Mouse (Mus musculus): ENCODE results near the gene Brpf1.
"Not testable (repeated sequence)": the region's sequence is repeated elsewhere in the genome, so short reads cannot be mapped to it uniquely, and the experiment has no call there.

Gene Brpf1

DNA sequence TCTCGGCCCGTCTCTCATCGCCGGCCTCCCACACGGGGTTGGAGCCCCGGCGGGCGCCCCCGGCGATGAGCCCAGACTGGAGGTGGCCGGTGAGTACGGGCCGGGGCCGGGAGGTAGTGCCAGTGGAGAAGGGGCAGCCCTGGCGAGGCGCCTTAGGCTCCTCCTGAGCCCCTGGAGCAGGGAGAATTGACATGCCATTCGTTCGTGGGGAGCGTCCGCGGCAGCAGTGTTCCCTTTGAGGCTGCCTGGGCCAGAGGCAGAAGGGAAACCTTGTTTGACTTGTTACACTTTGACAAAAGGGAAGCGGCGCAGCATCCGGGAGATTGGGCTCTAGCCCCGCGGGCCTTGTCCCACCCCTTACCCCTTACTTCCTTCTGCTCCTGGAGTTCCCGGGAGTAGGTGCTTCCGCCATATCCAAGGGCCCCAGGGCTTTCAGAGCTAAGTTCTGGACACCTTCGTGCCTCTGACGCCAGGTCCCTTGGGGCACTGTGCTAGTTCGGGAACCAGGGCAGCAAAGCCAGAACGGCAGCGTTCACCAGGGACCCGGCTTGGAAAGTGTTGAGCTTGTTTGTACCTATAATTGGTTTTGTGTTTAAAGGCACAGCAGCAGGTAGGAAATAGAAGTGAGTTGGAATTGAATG, 664 bp downstream of the Brpf1 start:
- DNase-seq (ENCODE audit: low spot score): no peak

DNA sequence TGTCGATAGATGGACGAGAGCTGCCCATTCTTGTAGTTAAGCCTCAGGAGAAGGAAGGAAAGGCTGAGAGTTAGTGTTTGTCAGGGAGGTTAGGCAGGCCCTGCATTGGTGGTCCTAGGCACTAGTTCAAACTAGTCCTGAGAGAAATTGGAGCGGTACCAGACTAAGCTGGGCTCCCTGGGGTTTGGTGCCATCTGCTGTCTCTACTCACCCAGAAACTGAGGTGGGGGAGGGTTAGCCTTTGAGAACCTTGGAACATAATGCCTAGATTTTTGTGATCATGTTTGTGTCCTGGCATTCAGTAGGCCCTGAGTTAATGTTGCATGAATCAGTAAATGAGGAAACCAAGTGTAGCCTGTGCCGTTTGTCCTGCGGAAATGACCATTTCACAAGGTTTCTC, 1.2 kb downstream of the Brpf1 start:
- DNase-seq (ENCODE audit: low spot score): no peak

DNA sequence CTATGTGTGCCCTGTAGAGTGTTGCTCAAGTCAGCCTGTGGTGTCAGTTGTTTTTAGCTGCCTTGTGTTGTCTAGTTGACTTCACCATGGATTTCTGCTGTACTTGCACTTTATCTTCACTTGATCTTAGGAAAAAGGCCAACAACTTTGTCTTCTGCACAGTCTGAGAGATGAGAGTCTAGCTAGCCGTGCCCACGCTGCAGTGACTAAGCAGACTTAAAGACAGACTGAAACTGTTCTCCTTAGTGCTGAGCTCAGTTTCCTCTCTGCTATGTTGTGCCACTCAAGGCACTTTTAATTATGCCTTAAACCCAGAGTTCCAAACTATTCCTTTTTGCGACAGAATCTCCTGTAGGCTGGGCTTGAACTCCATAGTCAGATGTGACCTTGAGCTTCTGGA, 9.0 kb downstream of the Brpf1 start:
- DNase-seq (ENCODE audit: low spot score): no peak

DNA sequence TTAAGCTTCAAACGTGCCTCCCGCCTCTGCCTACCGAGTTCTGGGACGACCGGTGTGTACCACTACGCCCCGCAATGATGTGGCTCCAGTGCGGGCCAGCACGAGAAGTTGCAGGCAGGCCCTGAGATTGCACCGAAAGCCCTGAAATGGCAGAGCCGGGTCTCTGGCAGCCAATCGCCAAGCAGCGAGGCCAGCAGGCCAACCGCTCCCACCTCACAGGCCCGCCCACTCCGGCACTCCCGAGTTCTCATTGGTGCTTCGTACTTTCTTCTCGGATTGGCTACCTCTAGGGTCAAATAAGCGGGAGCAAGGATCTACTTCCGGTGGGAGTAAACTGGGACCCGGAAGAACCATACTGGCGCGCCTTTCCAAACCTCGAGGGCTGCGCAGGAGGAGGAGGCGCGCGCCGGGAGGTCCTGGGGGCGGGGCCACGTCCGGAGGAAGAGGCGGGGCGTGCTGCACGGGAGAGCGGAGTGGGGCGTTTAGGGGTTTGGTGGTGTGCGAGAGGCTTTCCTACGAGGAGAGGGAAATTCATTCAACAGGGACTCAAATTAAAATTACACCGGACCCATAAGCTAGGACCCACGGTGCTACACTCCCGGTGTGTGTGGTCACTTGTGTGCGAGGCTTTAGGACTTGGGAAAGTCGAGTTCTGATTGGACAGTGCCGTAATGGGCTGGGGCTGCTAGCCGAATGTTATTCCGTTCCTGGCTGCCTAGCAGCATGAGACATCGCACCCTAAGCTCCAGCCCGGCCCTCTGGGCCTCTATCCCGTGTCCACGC, 19.8 kb downstream of the Brpf1 start, which contains the start of gene Ogg1:
Gene Ogg1, plus strand, starts transcription at position 440 of the 783 bp plus-strand sequence.
- DNase-seq (ENCODE audit: low spot score): peak; percentile 97

DNA sequence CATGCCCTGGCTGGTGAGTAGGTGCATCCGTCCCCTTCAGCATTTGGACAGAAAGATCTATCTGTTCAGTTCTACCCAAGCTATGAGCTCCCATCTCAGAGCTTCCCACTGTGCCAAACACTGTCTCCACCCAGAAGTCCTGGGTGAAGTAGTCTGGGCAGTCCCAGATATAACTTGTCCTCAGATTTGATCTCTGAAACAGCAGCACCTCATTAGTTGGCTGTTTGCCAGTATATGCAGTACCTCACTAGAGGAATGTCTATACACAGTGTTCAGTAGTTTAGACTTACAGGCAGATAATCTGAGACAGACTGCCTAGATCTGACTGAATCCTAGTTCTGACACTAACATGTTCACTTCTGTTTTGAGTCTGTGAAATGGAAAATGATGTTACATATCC, 22.5 kb downstream of the Brpf1 start:
- no peak for DNase-seq (ENCODE audit: low spot score)

DNA sequence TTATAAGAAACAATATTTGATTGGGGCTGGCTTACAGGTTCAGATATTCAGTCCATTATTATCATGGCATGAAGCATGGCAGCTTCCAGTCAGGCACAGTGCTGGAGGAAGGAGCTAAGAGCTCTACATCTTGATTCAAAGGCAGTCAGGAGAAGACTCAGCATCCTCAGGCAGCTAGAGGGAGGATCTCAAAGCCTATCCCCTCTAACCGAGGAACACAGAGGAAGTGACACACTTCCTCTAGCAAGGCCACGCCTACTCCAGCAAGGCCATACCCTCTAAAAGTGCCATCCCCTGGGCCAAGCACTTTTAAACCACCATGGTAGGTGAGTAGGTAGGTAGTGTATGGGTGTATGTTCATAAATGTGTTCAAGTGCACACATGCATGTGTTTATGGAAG, 23.6 kb downstream of the Brpf1 start:
- no peak for DNase-seq (ENCODE audit: low spot score)

DNA sequence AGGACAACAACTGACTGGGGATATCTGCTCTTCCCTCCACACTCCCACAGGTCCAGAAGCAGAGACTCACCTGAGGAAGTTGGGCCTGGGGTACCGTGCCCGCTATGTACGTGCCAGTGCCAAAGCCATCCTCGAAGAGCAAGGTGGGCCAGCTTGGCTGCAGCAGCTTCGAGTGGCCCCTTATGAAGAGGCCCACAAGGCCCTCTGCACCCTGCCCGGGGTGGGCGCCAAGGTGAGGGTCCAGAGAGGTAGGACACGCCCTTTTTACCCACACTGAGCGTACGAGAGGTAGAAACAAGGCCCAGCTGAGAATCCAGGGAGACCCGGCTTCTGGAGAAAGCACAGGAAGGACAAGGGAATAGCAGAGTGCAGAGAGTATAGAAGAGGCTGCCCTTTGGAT, 24.8 kb downstream of the Brpf1 start:
- no peak for DNase-seq (ENCODE audit: low spot score)

DNA sequence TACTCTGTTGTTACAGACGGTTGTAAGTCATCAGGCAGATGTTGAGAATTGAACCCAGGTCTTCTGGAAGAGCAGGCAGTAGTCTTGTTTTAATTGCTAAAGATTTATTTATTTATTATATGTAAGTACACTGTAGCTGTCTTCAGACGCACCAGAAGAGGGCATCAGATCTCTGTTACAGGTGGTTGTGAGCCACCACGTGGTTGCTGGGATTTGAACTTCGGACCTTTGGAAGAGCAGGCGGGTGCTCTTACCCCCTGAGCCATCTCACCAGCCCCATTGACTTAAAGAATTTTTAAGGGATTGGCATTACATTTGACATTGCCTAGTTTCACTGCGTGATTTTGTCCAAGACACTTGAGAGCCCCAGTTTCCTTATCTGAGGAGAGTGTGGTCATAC, 25.8 kb downstream of the Brpf1 start:
- not testable (repeated sequence) for DNase-seq (ENCODE audit: low spot score)

DNA sequence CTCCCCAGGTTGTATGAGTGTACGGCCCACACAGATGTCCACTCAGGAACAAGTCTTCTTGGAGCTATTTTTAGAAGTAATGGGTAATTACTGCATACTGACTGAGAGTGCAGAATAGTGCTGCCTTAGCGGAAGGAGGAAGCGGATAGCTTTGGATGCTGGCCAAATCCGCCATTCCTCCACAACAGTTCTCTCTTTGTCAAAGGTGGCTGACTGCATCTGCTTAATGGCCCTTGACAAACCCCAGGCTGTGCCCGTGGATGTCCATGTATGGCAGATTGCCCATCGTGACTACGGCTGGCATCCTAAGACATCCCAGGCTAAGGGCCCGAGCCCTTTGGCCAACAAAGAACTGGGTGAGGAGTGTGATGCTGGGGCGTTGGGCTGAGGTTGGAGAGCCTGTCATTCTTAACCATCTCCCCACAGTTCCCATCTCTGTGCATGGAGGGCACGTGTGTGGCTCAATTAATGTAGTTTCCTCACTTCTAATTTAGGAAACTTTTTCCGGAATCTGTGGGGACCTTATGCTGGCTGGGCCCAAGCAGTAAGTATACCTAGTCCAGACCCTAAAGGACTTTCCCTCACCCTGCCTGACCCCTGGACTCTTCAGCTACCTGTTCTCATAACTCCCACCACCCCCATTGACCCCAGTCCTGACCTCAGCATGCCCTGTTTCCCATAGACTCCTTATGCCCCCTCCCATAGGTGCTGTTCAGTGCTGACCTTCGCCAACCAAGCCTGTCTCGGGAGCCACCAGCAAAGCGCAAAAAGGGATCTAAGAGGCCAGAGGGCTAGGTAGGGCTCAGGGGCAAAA, 26.4 kb downstream of the Brpf1 start:
- DNase-seq (ENCODE audit: low spot score): no peak

DNA sequence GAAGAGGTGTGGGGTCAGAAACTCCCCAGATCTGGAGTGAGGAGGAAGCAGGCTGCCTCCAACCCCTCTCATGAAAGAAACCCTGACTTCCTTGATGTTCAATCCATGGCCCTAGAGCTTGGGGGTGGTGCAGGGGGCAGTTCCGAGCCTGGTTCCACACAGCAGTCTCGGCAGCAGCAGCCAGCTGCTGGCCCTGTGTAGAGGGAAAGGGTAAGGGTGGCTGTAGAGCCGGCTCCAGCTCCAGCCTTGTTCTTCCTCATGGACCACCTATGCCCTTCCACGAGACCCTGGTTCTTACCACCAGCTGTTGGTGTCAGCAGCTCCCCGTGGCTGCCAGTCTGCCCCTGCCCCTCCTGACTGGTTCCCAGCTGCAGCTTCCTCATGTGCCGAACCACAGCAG, 27.3 kb downstream of the Brpf1 start:
- DNase-seq (ENCODE audit: low spot score): no peak

DNA sequence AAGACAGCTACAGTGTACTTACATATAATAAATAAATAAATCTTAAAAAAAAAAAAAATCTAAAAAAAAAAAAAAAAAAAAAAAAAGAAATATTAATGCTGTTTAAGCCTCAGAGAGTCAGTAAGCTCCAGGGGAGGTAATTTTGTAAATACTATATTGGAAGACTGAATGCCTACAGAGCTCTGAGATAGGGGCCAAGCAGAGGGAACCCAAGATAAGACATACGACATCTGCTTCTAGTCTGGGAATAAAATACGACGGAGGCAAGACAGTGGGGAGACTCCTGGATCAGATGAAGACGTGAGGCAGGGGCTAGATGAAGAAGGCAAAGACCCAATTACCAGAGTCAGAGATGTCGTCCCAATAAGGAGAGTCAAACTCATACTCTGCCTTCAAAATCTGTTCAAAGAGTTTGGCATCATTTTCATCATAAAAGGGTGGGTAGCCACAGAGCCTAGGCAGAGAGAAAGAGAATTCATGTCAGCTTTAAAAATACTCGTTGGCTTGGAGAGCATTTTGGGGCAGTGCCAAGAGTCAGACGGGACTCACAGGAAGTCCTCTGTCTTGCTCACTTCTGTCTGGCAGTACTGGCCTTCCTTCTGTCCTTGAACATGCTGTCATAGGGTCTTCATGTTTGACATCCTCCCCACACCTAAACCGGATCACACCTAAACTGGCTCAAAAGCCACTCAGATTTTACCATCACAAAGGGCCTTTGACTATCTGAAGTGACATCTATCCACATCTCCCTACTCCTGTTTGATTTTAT, 30.1 kb downstream of the Brpf1 start:
- DNase-seq (ENCODE audit: low spot score): no peak

DNA sequence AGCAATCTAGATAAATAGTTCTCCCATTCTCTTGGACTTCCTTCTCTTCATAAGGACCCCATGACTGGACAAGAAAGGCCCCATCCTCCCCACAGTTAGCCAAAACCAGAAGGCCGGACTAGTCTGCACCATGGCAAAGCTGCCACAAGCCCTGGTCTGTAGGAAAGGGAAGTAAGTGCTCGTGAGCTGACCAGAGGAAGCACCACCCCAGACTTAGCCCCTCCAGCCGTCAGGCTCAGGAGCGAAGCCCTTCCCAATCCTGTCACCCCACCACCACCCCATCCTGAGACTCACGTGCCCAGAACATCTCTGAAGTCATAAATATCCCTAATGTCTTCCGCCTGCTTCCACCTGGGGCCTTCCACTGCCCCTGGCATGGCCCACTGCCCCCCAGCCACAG, 34.6 kb downstream of the Brpf1 start:
- DNase-seq (ENCODE audit: low spot score): no peak

DNA sequence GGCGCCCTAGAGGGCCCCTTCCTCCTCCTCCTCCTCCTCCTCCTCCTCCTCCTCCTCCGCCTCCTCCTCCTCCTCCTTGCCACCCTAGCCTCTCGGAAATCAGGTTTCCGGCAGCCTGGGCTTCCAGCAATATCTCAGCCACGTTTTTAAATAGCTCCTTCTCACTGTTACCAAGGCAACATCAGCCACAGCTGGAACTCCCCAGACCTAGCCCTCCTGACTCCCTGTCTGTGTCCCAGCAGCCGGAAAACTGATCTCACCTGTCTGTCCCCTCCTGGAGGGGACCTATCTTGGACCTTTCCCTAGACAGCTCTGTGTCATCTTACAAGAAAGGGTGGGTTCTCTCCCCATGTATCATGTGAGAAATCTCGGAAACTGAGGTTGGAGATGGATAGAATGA, 35.4 kb downstream of the Brpf1 start:
- no peak for DNase-seq (ENCODE audit: low spot score)

DNA sequence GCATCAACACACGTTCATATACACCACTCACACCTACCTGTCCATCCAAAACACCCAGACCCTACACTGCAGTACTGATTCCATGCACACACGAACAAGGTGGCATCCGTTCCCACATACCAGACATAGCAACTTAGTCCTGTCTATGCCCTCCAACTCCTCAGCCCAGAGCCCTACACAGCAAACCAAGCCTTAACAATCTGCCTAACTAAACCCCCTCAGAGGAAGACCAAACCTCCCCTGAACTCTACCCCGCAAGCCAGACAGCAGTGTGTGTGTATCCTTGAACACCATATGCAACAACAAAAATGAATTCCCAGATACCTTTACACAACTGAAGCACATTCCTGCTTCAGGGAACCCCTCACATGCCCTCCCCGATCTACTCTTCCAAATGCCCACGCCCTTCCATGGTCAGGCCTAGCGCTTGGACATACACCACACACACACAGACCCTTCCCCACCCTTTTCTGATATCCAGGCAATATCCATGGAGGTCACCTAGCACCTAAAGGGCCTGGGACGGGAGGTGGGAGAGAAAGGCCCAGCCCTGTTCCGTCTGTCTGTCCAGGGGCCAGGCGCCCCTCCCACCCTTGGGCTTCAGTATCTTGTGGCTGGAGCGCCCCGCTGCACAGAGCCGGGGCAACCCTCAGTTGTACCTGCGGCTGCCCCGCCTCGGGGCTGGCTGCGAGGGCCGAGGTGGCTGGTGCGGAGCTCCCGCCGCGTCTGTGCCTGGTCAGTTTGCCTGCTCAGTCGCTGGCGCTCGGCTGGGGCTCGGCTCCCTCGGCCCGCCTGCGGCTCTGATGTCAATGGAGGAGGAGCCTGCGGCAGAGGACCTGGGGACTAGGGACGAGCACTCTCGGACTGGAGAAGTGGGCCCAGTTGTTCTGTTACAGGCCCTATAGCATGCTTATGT, 36.5 kb downstream of the Brpf1 start, which contains the start of gene Camk1:
Gene Camk1, minus strand, starts transcription at position 808 of the 916 bp plus-strand sequence.
- DNase-seq (ENCODE audit: low spot score): no peak

DNA sequence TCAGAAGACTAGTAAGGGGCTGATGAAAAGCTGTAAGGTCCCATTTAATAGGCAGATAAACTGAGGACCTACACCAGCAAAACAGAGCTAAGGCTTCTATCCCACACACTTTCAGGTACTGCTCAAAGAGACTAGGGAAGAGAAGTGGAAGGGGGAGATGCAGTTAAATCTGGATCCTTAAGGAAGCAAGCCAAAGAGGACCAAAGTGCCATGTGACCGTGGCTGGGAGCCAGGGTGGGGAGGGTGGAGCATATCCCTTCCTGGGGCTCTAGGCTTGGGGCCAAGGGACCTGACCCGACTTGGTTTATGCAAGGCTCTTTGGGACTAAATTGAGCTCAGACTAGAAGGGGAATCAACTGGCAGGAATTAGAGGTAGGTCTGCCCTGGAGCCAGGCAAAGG, 37.4 kb downstream of the Brpf1 start:
- DNase-seq (ENCODE audit: low spot score): no peak

DNA sequence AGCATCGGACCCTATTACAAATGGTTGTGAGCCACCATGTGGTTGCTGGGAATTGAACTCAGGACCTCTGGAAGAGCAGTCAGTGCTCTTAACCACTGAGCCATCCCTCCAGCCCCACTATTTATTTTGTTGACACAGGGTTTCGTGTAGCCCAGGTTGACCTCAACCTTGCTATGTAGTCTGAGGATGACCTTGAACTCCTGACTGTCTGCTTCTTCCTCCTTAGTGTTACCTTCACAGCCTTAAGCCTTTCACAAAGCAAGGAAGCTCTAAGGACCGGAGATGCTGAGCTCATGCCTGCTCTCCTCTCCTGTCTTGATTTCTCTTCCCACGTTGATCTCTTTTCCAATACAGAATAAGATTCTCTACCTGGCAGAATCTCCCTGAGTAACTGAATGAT, 40.0 kb downstream of the Brpf1 start:
- no peak for DNase-seq (ENCODE audit: low spot score)

DNA sequence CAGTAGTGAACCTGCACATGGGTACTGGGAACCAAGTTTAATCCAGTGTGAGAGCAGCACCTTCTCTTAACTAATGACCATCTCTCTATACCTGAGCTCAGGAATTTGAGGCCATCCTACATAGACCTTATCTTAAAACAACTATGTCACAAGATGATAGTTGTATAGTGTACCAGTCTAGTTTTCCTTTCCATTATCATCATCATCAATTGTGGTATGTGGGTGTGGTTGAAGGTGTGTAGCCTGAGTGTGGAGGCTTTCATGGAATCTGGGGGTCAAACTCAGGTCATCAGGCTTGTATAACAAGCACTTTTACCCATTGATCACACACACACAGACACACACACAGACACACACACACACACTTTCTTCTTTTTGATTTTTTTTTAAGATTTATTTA, 43.6 kb downstream of the Brpf1 start:
- DNase-seq (ENCODE audit: low spot score): no peak

DNA sequence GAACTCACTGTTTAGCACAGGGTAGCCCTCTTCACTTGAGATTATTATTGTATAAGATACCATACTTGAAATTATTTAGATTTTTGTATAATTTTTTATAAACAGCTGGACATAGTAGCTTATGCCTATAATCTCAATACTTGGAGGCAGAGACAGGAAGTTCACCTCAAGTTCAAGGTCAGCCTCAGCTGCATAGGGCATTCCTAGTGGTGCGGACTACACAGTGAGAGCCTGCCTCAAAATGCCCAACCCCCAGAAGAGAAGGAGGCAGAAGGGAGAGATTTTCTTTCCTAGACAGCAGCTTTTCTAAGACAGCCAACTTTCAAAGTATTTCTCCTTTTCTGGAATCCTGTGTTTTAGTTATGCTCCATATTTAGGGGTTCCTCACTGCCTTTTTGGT, 44.2 kb downstream of the Brpf1 start:
- no peak for DNase-seq (ENCODE audit: low spot score)

DNA sequence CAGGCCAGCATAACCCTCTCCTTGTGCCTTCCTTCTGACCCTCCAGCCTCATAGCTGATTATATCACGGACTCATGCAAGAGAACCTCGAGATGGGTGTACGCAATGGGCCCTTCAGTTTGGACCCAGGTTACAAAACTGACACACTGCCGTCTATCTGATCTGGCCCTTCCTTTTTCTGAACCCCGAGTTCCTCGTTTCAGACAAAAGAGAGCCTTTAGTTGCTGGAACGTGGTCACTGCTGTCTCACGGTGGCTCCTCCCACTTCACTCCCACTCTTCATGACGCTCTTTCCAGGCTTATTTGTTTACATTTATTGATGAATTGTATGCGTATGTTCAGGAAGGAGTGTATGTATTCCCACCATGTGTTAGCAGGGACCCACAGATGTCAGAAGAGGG, 44.7 kb downstream of the Brpf1 start:
- DNase-seq (ENCODE audit: low spot score): no peak

DNA sequence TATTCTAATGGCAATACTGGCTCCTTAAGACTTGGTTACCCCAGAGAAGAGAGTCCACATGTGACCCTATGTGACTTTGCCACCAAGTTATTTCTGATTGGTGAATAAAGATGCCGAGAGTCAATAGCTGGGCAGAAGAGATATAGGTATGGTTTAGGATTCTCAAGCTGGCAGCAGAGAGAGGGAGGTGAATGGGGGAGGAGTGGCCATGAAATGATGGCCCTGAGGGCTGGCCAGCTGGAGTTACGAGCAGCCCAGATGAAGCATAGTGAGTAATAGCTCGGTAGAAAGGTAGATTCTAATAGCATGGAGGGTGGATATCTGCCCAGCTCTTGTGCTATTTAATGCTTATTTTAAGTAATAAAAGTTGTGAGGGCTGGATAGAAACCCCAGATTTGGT, 45.9 kb downstream of the Brpf1 start:
- DNase-seq (ENCODE audit: low spot score): no peak

DNA sequence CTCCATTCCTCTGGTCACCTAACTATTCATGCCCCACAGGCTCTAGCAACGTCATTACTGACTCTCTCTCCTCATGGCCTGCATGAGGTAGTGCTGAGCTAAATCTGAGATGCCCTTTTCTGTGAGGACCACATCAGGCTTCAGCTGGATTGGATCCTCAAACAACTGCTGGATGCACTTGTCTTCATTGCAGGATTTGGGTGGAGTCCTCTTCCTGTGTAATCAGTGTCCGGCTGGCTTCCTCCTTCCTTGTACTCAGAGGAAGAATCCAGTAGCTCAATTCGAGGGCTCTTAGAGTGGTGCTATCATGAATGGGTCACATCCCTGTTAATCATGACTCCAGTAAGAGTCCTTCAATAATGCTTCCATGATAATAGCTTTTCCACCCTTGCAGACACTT, 46.8 kb downstream of the Brpf1 start:
- DNase-seq (ENCODE audit: low spot score): no peak

All from layer of hippocampus, adult 9-10 months (tissue).